Mouse (Mus musculus) inflammation-experienced regulatory T-cells, adult 6 months (primary cell): ENCODE data around the gene Nt5c1b. TPM values are rescaled to one million over a fixed set of nuclear protein-coding genes. Genes with fewer than 3 reads are reported as not detected.

Experiments
- ATAC-seq: one replicate; pipeline ENCODE4 v1.8.0; 2017
- polyA plus RNA-seq, 3 experiments: library from polyadenylated mRNA; unstranded; fragments of 100-300 nt; shearing (Covaris generic); gene quantifications; one replicate each; pipeline ENCODE4 v1.2.1; 2017

Nt5c1b gene
- polyA plus RNA-seq, result not detected

- no peak for ATAC-seq
Observed at GRCm38 (mm10) chr12:10369673-10370072, at the start of gene Nt5c1b. Nt5c1b (plus strand) TSS chr12:10369973.

- no peak for ATAC-seq
Observed at GRCm38 (mm10) chr12:10327651-10328050, 42.1 kb upstream of the Nt5c1b start.

DNA sequence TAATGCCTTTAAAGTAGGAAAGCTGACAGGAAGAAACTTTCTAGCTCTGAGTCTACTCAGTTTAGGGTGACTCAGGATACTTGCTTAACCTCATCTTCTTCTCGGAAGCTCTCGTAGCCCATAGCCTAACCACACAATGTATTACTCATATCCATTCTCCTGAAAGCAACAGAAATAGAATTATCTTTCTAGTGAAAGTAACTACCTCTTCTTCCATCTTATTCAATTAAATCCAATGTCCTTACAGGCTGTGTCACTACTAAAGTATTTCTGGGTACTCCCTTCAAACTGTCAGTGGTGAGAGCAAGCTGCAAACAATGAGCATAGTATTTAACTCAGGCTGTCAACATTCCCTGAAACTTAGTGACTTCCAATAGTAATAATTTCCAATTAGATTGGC, 40.3 kb upstream of the Nt5c1b start:
- no peak for ATAC-seq

DNA sequence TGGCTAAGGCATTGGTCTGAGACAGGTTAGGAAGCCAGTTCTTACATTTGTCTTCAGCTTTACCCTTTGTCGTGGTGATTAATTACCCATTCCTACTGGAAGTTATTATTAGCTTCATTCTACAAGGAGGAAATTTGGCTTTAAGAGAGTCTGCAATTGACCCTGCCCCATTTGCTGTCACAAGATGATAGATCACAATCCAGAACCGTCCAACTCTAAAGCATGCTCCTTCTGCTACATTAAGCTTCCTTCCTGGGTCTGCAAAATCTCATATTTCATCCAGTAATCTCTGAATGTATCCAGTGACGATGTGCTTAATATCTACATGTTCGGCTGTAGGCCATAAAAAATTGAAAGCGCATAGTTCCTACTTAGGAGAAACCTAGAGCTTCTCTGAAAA, 29.2 kb upstream of the Nt5c1b start:
- no peak for ATAC-seq

DNA sequence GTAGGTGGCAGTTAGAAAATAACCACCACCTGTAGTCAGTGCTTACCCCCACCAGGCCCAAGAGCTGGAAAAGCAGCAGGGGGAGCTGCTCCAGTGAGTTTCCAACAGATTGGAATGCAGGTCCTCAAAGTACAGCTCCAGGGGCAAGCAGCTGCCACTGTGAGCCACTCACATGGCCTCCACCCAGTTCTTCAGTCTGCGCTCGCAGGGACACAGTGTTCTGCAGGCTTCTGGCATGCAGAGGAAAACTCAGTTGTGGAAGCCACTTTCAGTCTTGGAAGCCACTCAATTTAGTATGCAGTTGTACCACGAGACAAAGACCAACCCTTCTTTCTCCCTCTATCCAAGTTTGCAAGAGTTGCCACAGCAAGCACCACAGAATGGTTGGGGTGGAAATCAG, 19.1 kb upstream of the Nt5c1b start:
- no peak for ATAC-seq

GRCm38 (mm10) chr12:10357756-10358155, 12.0 kb upstream of the Nt5c1b start:
- no peak for ATAC-seq

GRCm38 (mm10) chr12:10390671-10391441, 21.1 kb downstream of the Nt5c1b start, which contains the start of gene Rdh14:
Rdh14 (plus strand) TSS chr12:10390772.
- peak; percentile 99 for ATAC-seq

- no peak for ATAC-seq
Observed at GRCm38 (mm10) chr12:10400788-10401187, 31.0 kb downstream of the Nt5c1b start.

DNA sequence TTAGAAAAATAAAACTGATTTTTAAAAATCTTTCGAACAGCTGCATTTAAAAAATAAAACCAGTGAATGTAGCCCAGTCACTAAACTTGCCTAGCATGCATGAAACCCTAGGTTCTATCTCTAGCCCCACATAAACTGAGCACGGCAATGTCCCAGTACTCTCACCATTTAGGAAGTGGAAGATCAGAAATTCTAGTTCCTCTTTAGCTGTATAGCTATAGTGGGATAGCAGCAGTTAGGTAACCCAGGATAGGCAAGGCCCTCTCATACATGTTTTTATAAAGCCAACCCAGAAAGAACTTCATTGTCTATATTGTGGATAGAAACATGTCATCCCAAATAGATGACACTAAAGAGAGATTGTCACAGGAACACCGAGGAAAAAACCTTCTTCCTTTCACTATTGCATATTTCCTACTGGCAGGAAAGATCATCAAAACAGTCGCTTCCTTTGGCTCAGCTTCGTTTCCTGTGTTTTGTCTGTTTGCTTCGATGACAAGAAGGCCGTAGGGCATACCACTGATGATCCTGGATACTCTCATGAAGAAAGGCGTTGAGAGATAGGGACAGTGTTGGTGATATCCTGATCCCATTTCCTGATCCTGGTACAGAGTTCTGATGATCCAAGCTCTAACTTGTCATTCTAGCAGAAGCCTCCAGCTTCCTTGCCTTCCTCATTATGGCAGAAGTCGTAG, 32.8 kb downstream of the Nt5c1b start:
- ATAC-seq, result no peak

DNA sequence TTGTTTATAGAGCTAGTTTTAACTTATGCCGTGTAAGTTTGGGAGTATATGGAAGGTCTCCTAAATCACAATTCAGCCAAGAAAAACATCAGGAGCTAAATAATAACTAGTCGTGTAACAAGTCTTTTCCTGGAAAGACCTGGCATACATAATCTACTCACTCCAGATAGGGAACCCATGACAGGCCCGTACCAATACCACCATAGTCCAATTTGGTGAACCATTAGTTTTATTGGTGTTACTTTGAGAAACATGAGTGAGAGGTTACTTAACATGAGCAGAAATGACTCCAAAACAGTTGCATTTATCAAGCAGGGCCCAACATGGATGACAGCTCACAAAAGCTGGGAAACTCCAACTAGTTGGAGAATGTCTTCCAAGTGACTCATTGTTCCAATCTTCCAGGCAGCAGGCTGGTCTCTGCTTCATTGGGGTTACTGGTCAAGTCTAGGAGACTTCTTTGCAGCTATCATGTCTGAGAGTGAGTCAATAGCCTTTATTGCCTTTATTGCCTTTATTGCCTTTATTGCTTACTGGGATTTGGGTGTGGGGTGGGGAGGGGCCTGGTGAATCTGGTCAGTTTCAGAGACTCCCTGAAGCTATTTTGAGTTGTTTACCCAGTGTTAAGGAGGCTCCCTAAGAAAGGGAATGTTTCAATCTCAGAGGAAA, 40.9 kb downstream of the Nt5c1b start:
- ATAC-seq, result no peak

- ATAC-seq, result no peak
Observed at GRCm38 (mm10) chr12:10411453-10411852, 41.7 kb downstream of the Nt5c1b start.

DNA sequence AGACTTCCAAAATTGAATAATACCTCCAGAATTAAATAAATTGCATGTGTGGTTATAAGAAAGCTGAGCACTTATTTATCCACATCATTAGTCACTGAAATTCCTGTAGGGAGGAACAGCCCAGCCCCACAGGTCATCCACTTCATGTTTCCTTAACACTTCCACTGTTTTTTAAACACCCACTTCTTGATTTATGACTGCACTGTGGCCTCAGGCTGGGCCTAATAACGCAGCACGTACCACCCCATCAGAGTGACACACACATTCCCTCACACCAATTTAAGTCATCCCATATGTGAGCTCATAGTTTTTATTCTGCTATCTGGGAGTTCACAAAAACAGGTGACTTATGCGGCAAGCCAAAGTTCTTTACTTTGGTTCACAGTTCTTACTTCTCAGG, 52.6 kb downstream of the Nt5c1b start:
- ATAC-seq, result no peak

DNA sequence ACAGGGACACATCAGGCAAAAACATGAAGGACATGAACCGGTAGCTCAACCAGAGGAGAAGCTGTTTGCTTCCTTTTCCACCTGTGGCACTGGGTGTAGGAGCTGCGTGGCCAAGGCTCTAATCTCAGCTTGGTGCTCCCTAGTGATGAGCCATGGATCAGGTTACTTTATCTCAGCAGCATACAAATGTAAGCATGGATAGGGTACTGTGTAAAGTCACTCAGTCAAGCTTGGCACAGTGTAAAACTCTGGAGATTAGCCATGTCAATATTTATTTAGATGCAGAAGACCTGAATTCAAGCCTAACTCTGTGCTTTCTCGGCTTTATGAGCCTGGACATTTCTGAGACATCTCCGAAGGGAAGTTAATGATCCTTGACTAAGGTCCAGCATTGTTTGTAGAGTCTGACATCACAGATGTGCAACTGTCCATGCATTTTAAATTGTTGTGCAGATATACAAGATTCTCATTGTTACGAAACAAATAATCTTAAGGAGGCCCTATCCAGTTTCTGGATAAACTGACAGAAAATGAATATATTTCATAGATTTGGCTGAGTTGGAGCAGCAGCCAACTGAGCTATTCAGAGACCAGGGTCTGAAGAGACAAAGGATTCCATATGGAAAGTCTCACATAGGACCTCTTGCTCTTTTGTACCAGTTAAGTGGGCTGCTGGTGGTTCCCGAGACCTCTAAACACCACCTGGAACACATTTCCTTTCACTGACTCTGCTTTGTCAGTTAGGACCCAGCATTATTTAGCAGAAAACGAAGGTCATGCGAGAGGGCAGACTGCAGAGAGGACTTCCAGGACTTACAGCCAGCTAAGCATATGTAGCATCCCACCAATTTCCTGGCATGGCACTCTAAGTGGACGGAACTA, 56.5 kb downstream of the Nt5c1b start:
- no peak for ATAC-seq

- ATAC-seq, result no peak
Observed at GRCm38 (mm10) chr12:10430999-10431398, 61.2 kb downstream of the Nt5c1b start.

DNA sequence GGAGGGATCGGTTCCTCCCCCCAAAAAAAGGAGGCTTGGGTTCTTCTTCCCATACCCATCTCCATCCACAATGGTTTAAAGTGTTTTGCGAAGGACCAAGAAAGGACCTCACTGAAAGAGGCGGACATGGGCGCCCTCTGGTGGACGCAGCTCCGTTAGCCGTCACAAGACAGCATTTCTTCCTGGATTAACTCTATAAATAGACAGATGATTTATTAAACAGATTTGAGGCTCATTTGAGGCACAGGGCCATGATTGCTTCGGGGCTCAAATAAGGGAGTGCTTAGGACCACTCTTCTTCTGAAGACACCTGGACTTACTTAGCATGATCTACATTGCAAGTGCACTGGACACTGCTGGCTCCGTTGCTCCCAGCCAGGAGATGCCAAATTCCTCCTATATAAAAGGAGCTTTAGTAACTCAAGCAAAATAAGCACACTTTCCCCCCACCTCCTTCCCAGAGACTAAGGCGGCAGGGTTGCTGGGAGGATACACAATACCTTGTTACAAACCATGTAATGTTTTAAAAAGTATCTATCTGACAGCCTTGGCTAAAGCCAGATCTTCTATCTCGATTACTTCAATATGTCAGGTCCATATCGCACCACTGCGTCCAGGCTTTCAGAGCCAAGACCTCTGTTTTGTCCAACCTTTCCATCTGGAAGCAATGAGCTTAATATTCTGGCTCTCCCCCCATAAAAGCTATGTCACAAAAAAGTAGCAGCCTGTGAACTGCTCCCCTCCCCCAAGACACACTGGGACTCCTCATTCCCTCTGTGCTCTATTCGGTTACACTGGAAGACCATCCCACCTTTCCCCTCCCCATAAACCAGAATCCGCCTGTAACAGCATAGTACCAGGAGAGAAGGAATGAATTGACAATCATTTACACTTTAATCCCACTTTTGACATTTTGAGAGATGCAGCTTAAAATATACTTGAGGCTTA, 68.6 kb downstream of the Nt5c1b start:
- ATAC-seq, result no peak

Other genes starting within 250 kb of the Nt5c1b start
- 10 to 100 TPM in 1 of 3 experiments, 1 to 10 TPM in 2; 7.1 to 10.6 (median 8.8) TPM for gene Rdh14, start 20.8 kb downstream of the Nt5c1b start, polyA plus RNA-seq